Mouse (Mus musculus) ES-E14 (cell line): ENCODE results near the gene Olfr70. TPM values are rescaled to one million over a fixed set of nuclear protein-coding genes. Genes with fewer than 3 reads are reported as not detected.

ENCODE experiments used
- DNase-seq: peaks from one replicate; pipeline ENCODE4 v3.0.0-alpha.2; 2013; ENCODE audit warnings: low read depth, low spot score
- H3K27ac ChIP-seq: 2 replicates; pipeline ENCODE4 v1.5.1; 2012; ENCODE audit warnings: low read depth, mild to moderate bottlenecking, low read length, moderate library complexity, mixed read lengths; ENCODE audit not compliant: poor library complexity, insufficient read depth, severe bottlenecking
- H3K36me3 ChIP-seq: 2 replicates; pipeline ENCODE4 v1.6.1; 2012; ENCODE audit warnings: mild to moderate bottlenecking, low read length, moderate library complexity, mixed read lengths; ENCODE audit not compliant: control insufficient read depth, poor library complexity, insufficient read depth, severe bottlenecking
- H3K4me1 ChIP-seq, 2 experiments: fragments of 150-350 bp in 1 of 2; sonication (generic) in 1 of 2; 2 replicates each; pipeline ENCODE4 v1.6.1; 2012; ENCODE audit warnings: low read length in 2 of 2, mild to moderate bottlenecking in 1 of 2, mixed read lengths in 1 of 2; ENCODE audit not compliant: control insufficient read depth in 2 of 2, insufficient read depth in 2 of 2, poor library complexity in 1 of 2
- H3K4me3 ChIP-seq, 2 experiments: fragments of 150-350 bp in 1 of 2; sonication (generic) in 1 of 2; 2 replicates each; pipeline ENCODE4 v1.5.1; 2012; ENCODE audit warnings: low read length in 2 of 2, low read depth in 1 of 2, mild to moderate bottlenecking in 1 of 2, mixed read lengths in 1 of 2; ENCODE audit not compliant: insufficient read depth in 1 of 2, poor library complexity in 1 of 2, severe bottlenecking in 1 of 2
- H3K9ac ChIP-seq: 2 replicates; pipeline ENCODE4 v1.6.1; 2012; ENCODE audit warnings: low read depth, mild to moderate bottlenecking, low read length, mixed read lengths; ENCODE audit not compliant: poor library complexity, insufficient read depth, severe bottlenecking
- H3K9me3 ChIP-seq: fragments of 150-350 bp; sonication (generic); 2 replicates; pipeline ENCODE4 v1.6.1; 2012; ENCODE audit warnings: low read depth, mild to moderate bottlenecking, low read length; ENCODE audit not compliant: control insufficient read depth, insufficient read depth
- CHD2 ChIP-seq: IDR thresholded peaks from 2 replicates; pipeline ENCODE4 v1.6.1; 2014; ENCODE audit warnings: mild to moderate bottlenecking, low read depth, low read length, inconsistent platforms
- HCFC1 ChIP-seq: IDR thresholded peaks from 2 replicates; pipeline ENCODE4 v1.6.1; 2012; ENCODE audit warnings: low read length, inconsistent platforms, borderline replicate concordance; ENCODE audit not compliant: insufficient read depth
- MAFK ChIP-seq: IDR thresholded peaks from 2 replicates; pipeline ENCODE4 v1.6.1; 2014; ENCODE audit warnings: mild to moderate bottlenecking, low read depth, low read length, inconsistent platforms; ENCODE audit not compliant: insufficient read depth
- ZC3H11A ChIP-seq: IDR thresholded peaks from 2 replicates; pipeline ENCODE4 v1.6.1; 2012; ENCODE audit warnings: low read depth, mild to moderate bottlenecking, inconsistent platforms, low read length, borderline replicate concordance
- ZNF384 ChIP-seq: IDR thresholded peaks from 2 replicates; pipeline ENCODE4 v1.6.1; 2012; ENCODE audit warnings: low read depth, low read length, inconsistent platforms
- in situ Hi-C, 2 experiments: fragments of 600-800 bp; cut with MboI; formaldehyde crosslinking; loops; one replicate each; pipeline ENCODE4 v1.15.1; 2025; ENCODE audit warnings: low sequenced_read_pairs in 2 of 2, inconsistent platforms in 1 of 2; ENCODE audit not compliant: unreplicated experiment in 2 of 2
- total RNA-seq: library from RNA; depleted of rRNA; stranded (reverse); fragments of 300-350 nt; gene quantifications from 2 replicates; pipeline ENCODE4 v1.2.3, GENCODE M21; 2012; rRNA removed

The Olfr70 gene
- total RNA-seq, result not detected in 2 replicates

- no peak for TF ChIP-seq CHD2
- no peak for TF ChIP-seq HCFC1
- TF ChIP-seq ZC3H11A, result no peak
- no peak within 1 kb of the TSS for H3K4me3 ChIP-seq
- H3K9ac ChIP-seq, result no peak within 1 kb of the TSS
- no peaks in the 10 kb centered on the region for H3K9me3 ChIP-seq
- H3K4me1 ChIP-seq, result peaks cover 0 to 2% of the 10 kb centered on the region in 2 experiments; a peak in 3 of 4 replicates
- in situ Hi-C loops, result no loop called here
- H3K36me3 ChIP-seq, result no peaks in the 10 kb centered on the region
- DNase-seq, result no peak
- no peak within 1 kb of the TSS for H3K27ac ChIP-seq
These were observed at the start of gene Olfr70 for GRCm38 (mm10) chr4:43700707-43701106. TSS of gene Olfr70 (minus strand) at chr4:43700807.

GRCm38 (mm10) chr4:43745187-43745586 is 44.6 kb upstream of the Olfr70 start:
- no peak for TF ChIP-seq MAFK
- TF ChIP-seq CHD2, result no peak
- TF ChIP-seq HCFC1, result no peak
- TF ChIP-seq ZNF384, result peak; percentile 64; the same call in 1 of the 2 replicates
- peak; percentile 37; the same call in 1 of the 2 replicates for TF ChIP-seq ZC3H11A
- no peak for DNase-seq
- no peak overlapping the region for H3K9ac ChIP-seq
- no peaks in the 10 kb centered on the region for H3K36me3 ChIP-seq
- peaks cover 6 to 9% of the 10 kb centered on the region in 2 experiments for H3K4me1 ChIP-seq
- no peak overlapping the region for H3K27ac ChIP-seq
- no peak overlapping the region for H3K4me3 ChIP-seq
- in situ Hi-C loops, result loop anchor here (25.0 kb wide), 1 partner anchor 117 kb away; the partner anchor contains the start of gene Olfr155 (in 2 of the 2)
- no peaks in the 10 kb centered on the region for H3K9me3 ChIP-seq

- no peak for DNase-seq
- H3K4me3 ChIP-seq, result no peak overlapping the region
- H3K4me1 ChIP-seq, result peaks cover 9 to 13% of the 10 kb centered on the region in 2 experiments
- H3K9me3 ChIP-seq, result no peaks in the 10 kb centered on the region
- no peaks in the 10 kb centered on the region for H3K36me3 ChIP-seq
- no peak for TF ChIP-seq MAFK
- in situ Hi-C loops, result loop anchor here (25.0 kb wide), 1 partner anchor 119 kb away; the partner anchor contains the start of gene Olfr155 (in 2 of the 2)
- no peak overlapping the region for H3K27ac ChIP-seq
- H3K9ac ChIP-seq, result no peak overlapping the region
These were observed 42.5 kb upstream of the Olfr70 start for GRCm38 (mm10) chr4:43743099-43743498.

GRCm38 (mm10) chr4:43742637-43743036 is 42.0 kb upstream of the Olfr70 start:
- Histone ChIP-seq H3K9ac (no peak overlapping the region), H3K36me3 (no peaks in the 10 kb centered on the region), H3K4me3 (no peak overlapping the region), H3K4me1 (peaks cover 9 to 13% of the 10 kb centered on the region in 2 experiments), H3K27ac (peak overlapping the region; percentile 18; the same call in 1 of the 2 replicates), H3K9me3 (no peaks in the 10 kb centered on the region)
- no peak for TF ChIP-seq MAFK
- TF ChIP-seq HCFC1, result no peak
- TF ChIP-seq CHD2, result no peak
- in situ Hi-C loops, result loop anchor here (25.0 kb wide), 1 partner anchor 120 kb away; the partner anchor contains the start of gene Olfr155 (in 2 of the 2)
- no peak for DNase-seq

GRCm38 (mm10) chr4:43741526-43741925 is 40.9 kb upstream of the Olfr70 start:
- Histone ChIP-seq H3K9me3 (no peaks in the 10 kb centered on the region), H3K4me1 (peaks cover 8 to 13% of the 10 kb centered on the region in 2 experiments), H3K27ac (no peak overlapping the region; the same call in 1 of the 2 replicates), H3K36me3 (no peaks in the 10 kb centered on the region), H3K4me3 (no peak overlapping the region), H3K9ac (no peak overlapping the region)
- TF ChIP-seq MAFK (no peak), HCFC1 (no peak), ZC3H11A (no peak), ZNF384 (no peak), CHD2 (no peak)
- DNase-seq, result no peak
- in situ Hi-C loops, result loop anchor here (25.0 kb wide), 1 partner anchor 121 kb away; the partner anchor contains the start of gene Olfr155 (in 2 of the 2)
